Comparison of ENCODE assay signal across 8 mouse cellular contexts in genomic region chr6:58640333-58641018, GRCm38 (mm10). TPM values are rescaled to one million over a fixed set of nuclear protein-coding genes. Genes with fewer than 3 reads are reported as not detected.
DNase-seq lines count a peak whose midpoint lies in the region; ATAC-seq and TF ChIP-seq lines count a peak whose summit lies in the region.

No protein-coding gene starts in this region.

- H3K27me3 ChIP-seq in limb, embryonic 13.5 days: no peaks in the 10 kb centered on the region
- no peaks in the 10 kb centered on the region for H3K27me3 ChIP-seq in midbrain, embryonic 15.5 days (replicated peaks)
- peaks cover 2% of the 10 kb centered on the region; the same call in 1 of the 2 replicates for H3K27me3 ChIP-seq in spleen, adult 2 months (ENCODE audit: control insufficient read depth, insufficient read depth, low read length)

- under 1% methylated on average over 50 of the region's 50 CpGs for WGBS in limb, embryonic 13.5 days
- WGBS in midbrain, embryonic 15.5 days: under 1% methylated on average over 49 of the region's 50 CpGs
- under 1% methylated on average over 50 of the region's 50 CpGs for WGBS in spleen, adult 2 months

- TF ChIP-seq CTCF in spleen, adult 2 months (IDR thresholded peaks at IDR 0.05; ENCODE audit: extremely low read depth, insufficient read depth, insufficient read length, insufficient replicate concordance): no peak

- ATAC-seq in granulocyte monocyte progenitor cell, adult 5-6 weeks (replicated peaks; ENCODE audit: poor library complexity, severe bottlenecking): peak; percentile 94
- peak; percentile 98 for ATAC-seq in limb, embryonic 13.5 days (ENCODE audit: low FRiP score, low read depth)
- peak; percentile 100 for ATAC-seq in midbrain, embryonic 15.5 days (replicated peaks)

- peaks cover 12% of the 10 kb centered on the region for H3K4me1 ChIP-seq in limb, embryonic 13.5 days
- peaks cover 10% of the 10 kb centered on the region for H3K4me1 ChIP-seq in midbrain, embryonic 15.5 days
- peaks cover 5% of the 10 kb centered on the region for H3K4me1 ChIP-seq in spleen, adult 2 months (ENCODE audit: control insufficient read depth, insufficient read depth, insufficient read length)

- H3K4me3 ChIP-seq in limb, embryonic 13.5 days: peak overlapping the region; percentile 59
- H3K4me3 ChIP-seq in midbrain, embryonic 15.5 days: peak overlapping the region; percentile 76
- peak overlapping the region; percentile 65 for H3K4me3 ChIP-seq in spleen, adult 2 months (ENCODE audit: extremely low read depth, insufficient read depth, insufficient read length)

- peak; percentile 30 to 45 for DNase-seq in urinary bladder, adult 18-20 months (ENCODE audit: low spot score in 2 of 2)
- DNase-seq in urinary bladder, postnatal 10 days (ENCODE audit: low spot score): no peak
- peak; percentile 90 for DNase-seq in embryo, embryonic 9.5 days (ENCODE audit: extremely low spot score)
- DNase-seq in kidney, adult 11 months: peak; percentile 71
- peak; percentile 8 to 33 for DNase-seq in spleen, adult 2 months (ENCODE audit: low read depth in 1 of 2, low spot score in 2 of 2)

- H3K4me2 ChIP-seq in limb, embryonic 13.5 days (replicated peaks): peak overlapping the region; percentile 70
- peak overlapping the region; percentile 93 for H3K4me2 ChIP-seq in midbrain, embryonic 15.5 days

- no peaks in the 10 kb centered on the region for H3K36me3 ChIP-seq in limb, embryonic 13.5 days
- no peaks in the 10 kb centered on the region for H3K36me3 ChIP-seq in midbrain, embryonic 15.5 days (replicated peaks)
- H3K36me3 ChIP-seq in spleen, adult 2 months (ENCODE audit: control insufficient read depth, insufficient read depth, low read length): no peaks in the 10 kb centered on the region

- TF ChIP-seq POLR2A in spleen, adult 2 months (IDR thresholded peaks at IDR 0.05; ENCODE audit: low read depth, low read length): no peak

- no peak overlapping the region for H3K27ac ChIP-seq in limb, embryonic 13.5 days
- peak overlapping the region; percentile 56; the same call in 1 of the 2 replicates for H3K27ac ChIP-seq in midbrain, embryonic 15.5 days
- peak overlapping the region; percentile 12; the same call in 1 of the 2 replicates for H3K27ac ChIP-seq in spleen, adult 2 months (ENCODE audit: insufficient read depth, low read length)

- peak overlapping the region; percentile 73 for H3K9ac ChIP-seq in limb, embryonic 13.5 days
- peak overlapping the region; percentile 53 for H3K9ac ChIP-seq in midbrain, embryonic 15.5 days

- H3K9me3 ChIP-seq in limb, embryonic 13.5 days: no peaks in the 10 kb centered on the region
- H3K9me3 ChIP-seq in midbrain, embryonic 15.5 days: no peaks in the 10 kb centered on the region

RNA-seq across cellular contexts. Expression of gene Abcg2, which starts 56.2 kb away (rescaled TPM):
- total RNA-seq in granulocyte monocyte progenitor cell, adult 5-6 weeks (2014; fragmentation: Nextera tagmentation): 11.5 and 26.9 TPM in 2 replicates
- 59.2 and 67.7 TPM in 2 replicates for total RNA-seq in granulocyte monocyte progenitor cell, adult 5-6 weeks (2017)
- polyA plus RNA-seq in limb, embryonic 13.5 days (2015; fragmentation: Nextera tagmentation; extraction: Ambion mirVana): 53.3 and 55.3 TPM in 2 replicates
- 33.3 and 37.6 TPM in 2 replicates for polyA plus RNA-seq in midbrain, embryonic 15.5 days (2015; fragmentation: Nextera tagmentation; extraction: Ambion mirVana)
- 4.4 and 5.1 TPM in 2 replicates for polyA plus RNA-seq in spleen, adult 2 months (2012; rRNA removed)
